Mouse (Mus musculus): ENCODE results near the gene Mcpt9.
"Not testable (repeated sequence)": the region's sequence is repeated elsewhere in the genome, so short reads cannot be mapped to it uniquely, and the experiment has no call there.

Gene Mcpt9

DNA sequence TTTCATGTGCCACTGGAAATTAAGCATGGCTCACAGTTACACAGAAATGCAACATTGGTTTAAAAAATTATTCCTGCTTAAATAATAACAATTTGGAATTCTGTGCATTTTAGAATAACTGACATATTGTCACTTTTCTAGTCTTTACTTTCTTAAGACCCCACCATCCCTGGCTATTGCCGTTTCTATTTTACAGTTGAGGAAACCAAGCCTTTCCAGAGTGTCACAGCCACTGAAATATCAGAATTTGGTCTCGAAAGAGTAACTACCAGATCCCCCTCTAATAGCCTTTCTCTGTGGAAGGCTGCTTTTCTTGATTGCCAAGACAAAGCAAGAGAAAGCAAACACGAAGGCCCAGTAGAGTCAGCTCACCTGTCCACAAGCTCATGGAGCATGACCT is at the start of gene Mcpt9:
Gene Mcpt9 (minus strand): TSS at position 101 of the 400 bp plus-strand sequence.
- not testable (repeated sequence) for DNase-seq

DNA sequence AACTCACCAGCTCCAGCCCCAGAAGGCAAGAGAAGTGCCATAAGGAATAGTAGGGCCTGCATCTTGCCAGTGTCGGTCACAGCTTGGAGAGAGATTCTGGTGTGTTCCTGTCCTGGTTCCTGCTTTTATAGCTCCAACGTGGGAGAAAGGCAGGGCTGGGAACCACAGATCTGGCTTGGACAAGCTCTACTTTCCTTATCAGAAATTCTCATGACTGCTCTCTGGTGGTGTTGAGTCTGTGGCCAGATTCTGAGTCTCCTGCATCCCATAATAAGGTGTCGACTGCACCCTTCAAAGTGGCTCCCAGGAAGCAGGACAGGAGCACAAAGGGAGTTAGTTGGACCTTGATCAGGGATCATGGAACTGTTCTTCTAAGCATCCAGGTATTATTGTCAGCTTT is 31.9 kb upstream of the Mcpt9 start, which contains the start of gene Mcpt4:
Gene Mcpt4 (minus strand): TSS at position 101 of the 400 bp plus-strand sequence.
- not testable (repeated sequence) for DNase-seq

DNA sequence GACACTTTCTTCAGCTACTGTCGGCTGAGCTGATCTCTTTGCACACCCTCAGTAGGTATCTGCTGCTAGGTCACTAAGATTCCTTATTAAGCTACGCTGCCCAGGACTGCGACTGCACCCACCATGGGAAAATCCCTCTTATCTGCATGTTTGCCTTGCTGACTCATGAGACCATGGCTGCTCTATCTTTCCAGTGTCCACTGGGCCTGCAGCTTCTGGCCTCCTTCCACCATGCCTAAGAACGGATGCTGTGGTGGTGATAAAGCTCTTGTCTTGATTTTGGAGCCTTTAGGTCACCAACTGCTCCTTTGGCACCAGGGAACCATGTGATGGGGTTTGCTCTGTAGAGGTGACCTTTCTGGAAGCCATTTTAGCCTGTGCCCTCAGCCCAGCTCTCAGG is 27.4 kb upstream of the Mcpt9 start:
- DNase-seq: no peak

DNA sequence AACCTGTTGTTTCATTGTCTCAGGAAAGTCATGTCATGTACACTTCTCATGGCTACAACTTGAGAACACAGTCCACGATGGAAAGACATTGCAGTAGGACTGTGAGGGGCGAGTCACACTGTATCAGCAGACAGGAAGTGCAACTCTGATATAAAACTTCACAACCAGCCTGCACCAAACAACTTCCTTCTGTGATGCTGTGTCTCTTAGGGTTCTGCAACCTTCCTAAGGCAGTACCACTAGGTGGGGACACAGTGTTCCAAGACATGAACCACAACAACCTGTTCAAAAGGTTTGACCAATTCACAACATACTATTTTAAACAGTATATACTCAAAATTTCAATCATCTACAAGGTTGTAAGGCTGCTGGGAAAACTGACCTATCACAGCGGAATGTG is 25.1 kb upstream of the Mcpt9 start:
- no peak for DNase-seq

DNA sequence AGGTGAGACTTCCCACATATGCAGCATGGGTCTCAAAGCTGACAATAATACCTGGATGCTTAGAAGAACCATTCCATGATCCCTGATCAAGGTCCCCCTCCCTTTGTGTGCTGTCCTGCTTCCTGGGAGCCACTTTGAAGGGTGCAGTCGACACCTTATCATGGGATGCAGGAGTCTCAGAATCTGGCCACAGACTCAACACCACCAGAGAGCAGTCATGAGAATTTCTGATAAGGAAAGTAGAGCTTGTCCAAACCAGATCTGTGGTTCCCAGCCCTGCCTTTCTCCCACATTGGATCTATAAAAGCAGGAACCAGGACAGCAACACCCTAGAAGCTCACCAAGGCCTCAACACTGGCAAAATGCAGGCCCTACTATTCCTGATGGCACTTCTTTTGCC is 11.5 kb upstream of the Mcpt9 start, which contains the start of gene Mcpt2:
Gene Mcpt2 (plus strand): TSS at position 250 of the 400 bp plus-strand sequence.
- not testable (repeated sequence) for DNase-seq

DNA sequence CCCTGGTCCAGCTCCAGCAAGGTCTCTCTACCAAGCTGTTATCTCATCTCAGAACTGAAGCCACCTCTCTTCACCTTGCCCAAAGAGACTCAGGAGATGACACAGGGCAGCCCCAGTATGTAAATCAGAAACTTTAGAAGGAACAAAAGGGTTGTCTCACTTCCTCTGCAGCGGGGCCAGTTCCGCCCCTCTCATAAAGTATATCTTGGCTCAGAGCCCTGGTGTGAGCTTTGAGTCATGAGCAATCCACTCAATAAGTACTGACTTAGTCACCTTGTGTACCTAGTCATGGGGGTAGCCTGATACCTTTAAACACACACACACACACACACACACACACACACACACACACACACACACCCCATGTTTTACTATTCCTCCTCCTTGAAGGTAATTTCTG is 4.1 kb upstream of the Mcpt9 start:
- DNase-seq: no peak

DNA sequence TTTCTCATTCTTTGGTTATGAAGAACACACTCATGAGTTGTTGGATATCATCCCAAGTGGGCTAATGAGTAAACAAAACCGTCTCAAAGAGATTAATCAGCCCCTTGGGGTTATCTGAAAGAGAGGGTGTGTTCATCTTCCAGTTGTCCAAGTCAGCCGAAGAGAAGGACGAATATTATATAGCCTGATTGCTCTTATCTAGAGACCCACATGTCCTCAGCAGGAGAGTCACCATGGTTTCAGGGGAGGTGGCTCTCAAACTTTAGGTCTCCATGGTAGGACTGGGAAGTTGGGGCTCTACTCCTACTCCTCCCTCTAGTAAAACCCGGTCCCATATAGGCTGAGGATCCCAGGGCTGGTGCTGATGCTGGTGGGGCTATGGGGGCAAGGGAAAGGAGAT is 9.0 kb downstream of the Mcpt9 start:
- not testable (repeated sequence) for DNase-seq

DNA sequence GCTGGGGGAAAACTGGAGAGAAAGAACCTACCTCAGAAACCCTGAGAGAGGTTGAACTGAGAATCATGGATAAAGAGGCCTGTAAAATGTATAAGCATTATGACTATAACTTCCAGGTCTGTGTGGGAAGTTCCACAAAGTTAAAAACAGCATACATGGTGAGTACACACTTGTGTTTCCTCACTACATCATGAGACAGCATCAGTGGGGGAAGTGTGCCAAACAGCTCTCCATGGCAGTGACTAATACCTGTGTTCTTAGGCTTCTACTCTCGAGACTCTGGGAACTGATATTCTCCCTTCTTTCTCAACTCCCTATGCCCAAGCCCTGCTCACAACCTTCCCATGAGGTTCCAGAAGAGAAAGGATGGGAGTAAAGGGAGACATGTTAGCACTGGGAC is 10.8 kb downstream of the Mcpt9 start:
- no peak for DNase-seq

DNA sequence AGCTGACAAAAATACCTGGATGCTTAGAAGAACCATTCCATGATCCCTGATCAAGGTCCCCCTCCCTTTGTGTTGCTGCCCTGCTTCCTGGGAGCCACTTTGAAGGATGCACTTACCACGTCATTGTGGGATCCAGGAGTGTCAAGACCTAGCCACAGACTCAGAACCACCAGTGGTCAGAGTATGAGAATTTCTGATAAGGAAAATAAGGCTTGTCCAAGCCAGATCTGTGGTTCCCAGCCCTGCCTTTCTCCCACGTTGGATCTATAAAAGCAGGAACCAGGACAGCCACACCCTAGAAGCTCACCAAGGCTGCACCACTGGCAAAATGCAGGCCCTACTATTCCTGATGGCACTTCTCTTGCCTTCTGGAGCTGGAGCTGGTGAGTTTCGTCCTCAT is 12.6 kb downstream of the Mcpt9 start, which contains the start of gene Mcpt1:
Gene Mcpt1 (plus strand): TSS at position 301 of the 400 bp plus-strand sequence.
- not testable (repeated sequence) for DNase-seq

DNA sequence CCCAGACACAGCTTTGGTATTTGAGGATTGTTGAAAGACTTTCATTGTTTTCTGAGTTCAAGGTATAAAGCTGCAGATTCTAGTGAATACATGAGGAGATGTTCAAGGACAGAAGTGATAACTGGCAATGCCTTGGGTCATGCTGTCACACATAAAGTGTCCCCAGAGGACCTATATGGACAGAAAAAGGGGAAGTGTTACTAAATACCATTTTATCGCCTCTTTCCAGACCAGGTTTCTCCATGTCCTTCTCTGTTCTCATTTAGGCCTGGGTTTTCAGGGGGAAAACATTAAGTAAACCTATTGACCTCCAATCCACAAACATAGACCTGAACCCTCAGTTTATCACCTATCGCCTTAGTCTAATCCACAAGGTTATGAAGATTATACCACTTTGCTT is 16.4 kb downstream of the Mcpt9 start:
- no peak for DNase-seq

DNA sequence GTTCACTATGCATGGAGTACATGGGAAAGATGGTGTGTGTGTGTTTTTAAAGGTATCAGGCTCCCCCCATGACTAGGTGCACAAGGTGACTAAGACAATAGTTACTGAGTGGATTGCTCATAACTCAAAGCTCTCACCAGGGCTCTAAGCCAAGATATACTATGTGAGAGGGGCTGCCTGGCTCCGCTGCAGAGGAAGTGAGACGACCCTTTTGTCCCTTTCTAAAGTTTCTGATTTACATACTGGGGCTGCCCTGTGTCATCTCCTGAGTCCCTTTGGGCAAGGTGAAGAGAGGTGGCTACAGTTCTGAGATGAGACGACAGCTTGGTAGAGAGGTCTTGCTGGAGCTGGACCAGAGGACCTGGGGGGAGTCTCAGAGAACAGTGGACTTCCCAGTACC is 17.1 kb downstream of the Mcpt9 start:
- no peak for DNase-seq

DNA sequence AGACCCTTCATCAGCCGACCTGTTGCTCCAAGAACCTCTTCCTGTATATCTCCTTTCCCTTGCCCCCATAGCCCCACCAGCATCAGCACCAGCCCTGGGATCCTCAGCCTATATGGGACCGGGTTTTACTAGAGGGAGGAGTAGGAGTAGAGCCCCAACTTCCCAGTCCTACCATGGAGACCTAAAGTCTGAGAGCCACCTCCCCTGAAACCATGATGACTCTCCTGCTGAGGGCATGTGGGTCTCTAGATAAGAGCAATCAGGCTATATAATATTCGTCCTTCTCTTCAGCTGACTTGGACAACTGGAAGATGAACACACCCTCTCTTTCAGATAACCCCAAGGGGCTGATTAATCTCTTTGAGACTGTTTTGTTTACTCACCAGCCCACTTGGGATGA is 42.8 kb downstream of the Mcpt9 start:
- not testable (repeated sequence) for DNase-seq
